Mouse (Mus musculus) hindbrain, embryonic 11.5 days (tissue): ENCODE data around the gene AW011738. TPM values are rescaled to one million over a fixed set of nuclear protein-coding genes. Genes with fewer than 3 reads are reported as not detected.

ENCODE experiments used
- ATAC-seq: fragments of 200-750 bp; cut with Nextera tagmentation; 2 replicates; pipeline ENCODE4 v1.8.0; 2017; ENCODE audit warnings: mild to moderate bottlenecking, moderate TSS enrichment, moderate library complexity; ENCODE audit not compliant: low FRiP score
- DNase-seq: peaks from one replicate; pipeline ENCODE4 v3.0.0-alpha.2; 2015; ENCODE audit warnings: low spot score
- H3K27ac ChIP-seq: fragments of 300-500 bp; sonication (generic); 2 replicates; pipeline ENCODE4 v1.5.1; 2014; ENCODE audit warnings: mild to moderate bottlenecking, low read depth, low read length
- H3K27me3 ChIP-seq: fragments of 300-500 bp; sonication (generic); 2 replicates; pipeline ENCODE4 v1.6.1; 2014; ENCODE audit warnings: mild to moderate bottlenecking, low read length, moderate library complexity, mixed read lengths; ENCODE audit not compliant: control insufficient read depth, insufficient read depth
- H3K36me3 ChIP-seq: fragments of 300-500 bp; sonication (generic); 2 replicates; pipeline ENCODE4 v1.6.1; 2014; ENCODE audit warnings: mild to moderate bottlenecking, low read length, moderate library complexity, mixed read lengths; ENCODE audit not compliant: control insufficient read depth, insufficient read depth
- H3K4me1 ChIP-seq: fragments of 300-500 bp; sonication (generic); replicated peaks from 2 replicates; pipeline ENCODE4 v1.6.1; 2014; ENCODE audit warnings: low read length, mixed read lengths; ENCODE audit not compliant: control insufficient read depth, insufficient read depth
- H3K4me2 ChIP-seq: fragments of 300-500 bp; sonication (generic); replicated peaks from 2 replicates; pipeline ENCODE4 v1.6.1; 2014; ENCODE audit warnings: mild to moderate bottlenecking, low read depth, low read length
- H3K4me3 ChIP-seq: fragments of 300-500 bp; sonication (generic); 2 replicates; pipeline ENCODE4 v1.5.1; 2014; ENCODE audit warnings: low read depth, low read length
- H3K9ac ChIP-seq: fragments of 300-500 bp; sonication (generic); 2 replicates; pipeline ENCODE4 v1.6.1; 2014; ENCODE audit warnings: low read depth, low read length
- H3K9me3 ChIP-seq: fragments of 300-500 bp; sonication (generic); 2 replicates; pipeline ENCODE4 v1.6.1; 2016; ENCODE audit warnings: low read length; ENCODE audit not compliant: control insufficient read depth
- WGBS: fragments of 180-500 bp; shearing (Covaris S2); extraction: QIAGEN DNeasy Blood & Tissue Kit; methylation state at CpG from one replicate; pipeline ENCODE4 v1.1.7; 2014; 5-methylcytosine and 5-hydroxymethylcytosine counted together
- polyA plus RNA-seq: library from polyadenylated mRNA; unstranded; fragments of >200 nt; fragmentation: Nextera tagmentation; extraction: Ambion mirVana; gene quantifications from 2 replicates; pipeline ENCODE4 v1.2.1, GENCODE M21; 2014

AW011738 gene
- polyA plus RNA-seq, 1 experiment from 2014 or later = 2.0 TPM

GRCm38 (mm10) chr4:156185456-156185949 is 17.6 kb upstream of the AW011738 start:
- H3K4me2 ChIP-seq = peak overlapping the region; percentile 65
- DNase-seq (no peak), ATAC-seq (no peak)
- no peaks in the 10 kb centered on the region; the same call in 1 of the 2 replicates for H3K27me3 ChIP-seq
- peak overlapping the region; percentile 88 for H3K9ac ChIP-seq
- no peaks in the 10 kb centered on the region for H3K9me3 ChIP-seq
- peak overlapping the region; percentile 90 for H3K27ac ChIP-seq
- H3K36me3 ChIP-seq = no peaks in the 10 kb centered on the region
- WGBS = 66% methylated on average over 13 of the region's 13 CpGs
- H3K4me3 ChIP-seq = peak overlapping the region; percentile 43
- peaks cover 47% of the 10 kb centered on the region for H3K4me1 ChIP-seq

DNA sequence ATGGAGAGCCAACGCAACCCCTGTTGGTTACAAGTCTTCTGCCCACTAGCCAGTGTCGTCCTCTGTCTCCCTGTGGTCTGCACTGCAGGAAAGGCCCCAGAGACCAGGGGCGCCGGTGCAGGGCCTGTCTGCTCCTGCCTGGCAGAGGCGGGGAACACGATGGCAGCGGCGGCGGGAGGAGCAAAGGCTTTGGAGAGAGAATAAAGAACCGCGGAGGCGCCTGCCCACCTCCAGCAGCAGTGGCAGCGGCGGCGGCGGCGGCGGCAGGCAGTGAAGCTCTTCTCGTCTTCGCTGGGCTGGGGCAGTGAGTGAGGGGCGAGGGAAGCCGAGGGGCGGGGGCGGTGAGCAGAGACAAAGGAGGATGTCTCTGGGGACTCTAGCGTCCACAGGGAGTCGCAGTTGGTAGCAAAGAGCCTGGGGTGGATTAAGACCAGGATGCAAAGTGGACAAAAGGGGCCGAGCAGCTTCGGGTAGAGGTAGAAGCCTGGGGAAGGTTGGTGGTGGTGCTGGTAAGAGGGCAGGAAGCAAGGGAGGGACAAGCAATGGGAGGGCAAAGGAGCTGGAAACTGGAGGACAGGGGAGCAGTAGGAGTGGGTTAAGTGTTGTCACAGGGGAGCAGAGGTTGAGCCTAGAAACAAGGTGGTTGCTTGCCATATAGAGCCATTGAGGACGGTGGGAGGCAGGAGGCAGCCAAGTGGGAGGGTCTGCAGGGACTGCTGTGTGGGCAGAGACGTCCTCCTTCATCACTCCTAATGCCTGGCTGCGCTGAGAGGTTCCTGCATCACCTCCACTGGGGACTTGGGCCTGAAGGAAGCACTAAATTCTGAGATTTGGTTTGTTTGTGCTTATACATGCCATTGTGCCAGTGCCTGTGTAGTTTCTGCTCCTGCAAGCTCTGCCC is 16.9 kb upstream of the AW011738 start:
- H3K27ac ChIP-seq = peak overlapping the region; percentile 90
- peak overlapping the region; percentile 43 for H3K4me3 ChIP-seq
- DNase-seq (peak; percentile 78), ATAC-seq (peak; percentile 58)
- peak overlapping the region; percentile 65 for H3K4me2 ChIP-seq
- H3K9ac ChIP-seq = peak overlapping the region; percentile 88
- H3K36me3 ChIP-seq = no peaks in the 10 kb centered on the region
- 7% methylated on average over 31 of the region's 31 CpGs for WGBS
- H3K9me3 ChIP-seq = no peaks in the 10 kb centered on the region
- H3K27me3 ChIP-seq = no peaks in the 10 kb centered on the region; the same call in 1 of the 2 replicates
- peaks cover 51% of the 10 kb centered on the region for H3K4me1 ChIP-seq

DNA sequence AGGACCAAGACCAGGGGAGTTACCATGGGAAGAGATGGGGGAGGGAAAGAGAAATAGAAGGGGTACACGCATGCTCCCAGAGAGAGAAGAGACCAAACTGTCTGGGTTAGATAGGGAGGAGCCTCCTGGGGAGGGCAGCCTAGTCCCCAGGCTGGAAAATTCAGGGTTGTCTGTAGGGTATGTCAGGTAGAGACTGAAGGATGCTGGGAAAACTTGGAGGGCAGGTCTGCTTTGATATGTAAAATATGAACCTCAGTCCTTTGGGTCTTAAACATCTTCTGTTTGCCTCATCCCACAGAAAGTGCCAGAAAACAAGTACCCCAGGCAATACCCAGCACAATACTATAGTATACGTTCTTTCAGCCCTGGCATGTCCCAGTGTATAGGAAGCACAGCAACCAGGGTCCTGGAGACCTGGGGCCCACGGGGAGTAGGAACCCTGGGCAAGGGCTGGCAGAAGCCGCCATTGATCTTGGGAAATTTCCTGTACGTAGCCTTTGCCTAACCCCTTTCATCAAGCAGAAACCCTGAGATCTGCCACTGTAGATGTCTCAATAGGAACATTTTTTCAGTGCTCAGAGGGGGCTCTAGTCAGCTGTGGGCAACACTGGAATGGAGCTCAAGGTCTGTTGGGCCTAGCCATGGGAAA is 14.8 kb upstream of the AW011738 start:
- no peak for DNase-seq
- Histone ChIP-seq H3K4me3 (no peak overlapping the region), H3K9me3 (no peaks in the 10 kb centered on the region), H3K9ac (no peak overlapping the region; the same call in 1 of the 2 replicates), H3K27ac (peak overlapping the region; percentile 91), H3K27me3 (no peaks in the 10 kb centered on the region; the same call in 1 of the 2 replicates), H3K36me3 (no peaks in the 10 kb centered on the region), H3K4me1 (peaks cover 56% of the 10 kb centered on the region), H3K4me2 (no peak overlapping the region; the same call in 1 of the 2 replicates)
- ATAC-seq = peak; percentile 2; the same call in 1 of the 2 replicates
- WGBS = 24% methylated on average over 5 of the region's 5 CpGs

DNA sequence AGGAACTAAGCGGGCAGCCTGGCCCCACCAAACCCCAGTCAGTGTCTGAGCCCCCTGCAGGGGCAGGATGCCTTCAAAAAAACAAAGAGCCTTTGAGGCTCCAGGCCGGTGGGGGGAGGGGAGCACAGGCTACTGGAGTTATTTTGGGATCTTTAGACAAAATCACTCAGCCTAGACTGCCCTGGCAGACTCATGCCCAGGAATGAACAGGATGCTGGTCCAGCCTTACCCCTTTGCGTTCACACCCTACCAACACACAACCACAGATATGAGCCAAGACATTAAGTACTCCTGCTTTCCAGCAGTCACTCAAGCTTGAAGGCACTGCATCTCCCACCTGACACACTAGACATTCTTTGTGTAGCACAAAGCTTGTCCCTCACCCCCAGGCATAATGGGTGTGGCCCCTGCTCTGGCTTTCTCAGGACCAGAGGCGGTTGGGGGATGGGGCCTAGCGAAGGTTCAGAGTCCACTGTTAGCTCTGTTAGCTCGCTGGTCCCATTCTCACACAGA is 14.2 kb upstream of the AW011738 start:
- 9% methylated on average over 6 of the region's 6 CpGs for WGBS

DNA sequence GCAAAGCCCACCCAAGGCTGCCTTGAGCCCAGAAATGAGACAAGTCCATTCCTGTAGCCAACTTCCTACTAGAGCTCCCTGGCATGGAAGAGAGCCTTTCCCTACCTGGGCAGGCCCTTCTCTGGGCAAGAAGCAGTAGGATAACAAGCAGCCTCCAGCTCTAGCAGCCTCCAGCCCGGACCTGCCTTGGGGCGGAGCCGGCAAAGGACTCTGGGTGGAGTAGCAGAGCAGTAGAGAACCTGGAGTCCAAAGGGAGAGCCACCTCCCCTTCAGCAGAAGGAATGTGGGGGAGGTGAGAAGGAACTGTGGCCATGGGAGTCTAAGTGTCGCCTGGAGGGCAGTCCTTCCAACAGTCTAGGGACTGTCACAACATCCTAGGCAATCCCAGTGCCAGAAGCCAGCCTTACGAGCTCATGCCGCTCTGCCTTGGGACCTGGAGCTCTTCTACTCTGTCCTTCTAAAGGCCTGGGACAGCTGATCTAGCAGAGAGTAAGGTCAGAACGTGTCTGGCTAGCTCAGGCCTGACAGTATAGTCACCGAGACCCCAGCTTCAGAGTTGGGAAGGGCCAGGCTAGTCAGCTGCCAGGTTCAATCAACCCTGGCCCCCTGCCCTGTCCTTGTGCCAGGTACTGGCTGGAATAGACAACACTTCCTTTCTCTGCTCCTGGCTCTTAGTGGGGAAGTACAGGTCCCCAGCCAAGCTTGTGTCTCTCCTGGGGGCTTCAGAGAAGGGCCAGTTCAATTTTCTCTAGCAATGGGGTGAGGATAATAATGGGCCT is 10.5 kb upstream of the AW011738 start:
- Histone ChIP-seq H3K36me3 (no peaks in the 10 kb centered on the region), H3K9me3 (no peaks in the 10 kb centered on the region), H3K4me3 (no peak overlapping the region), H3K27ac (no peak overlapping the region), H3K4me2 (no peak overlapping the region), H3K9ac (no peak overlapping the region), H3K27me3 (no peaks in the 10 kb centered on the region; the same call in 1 of the 2 replicates), H3K4me1 (peaks cover 39% of the 10 kb centered on the region)
- DNase-seq = no peak
- 56% methylated on average over 8 of the region's 8 CpGs for WGBS
- no peak for ATAC-seq

More for the DNA sequence above, 14.2 kb upstream of the AW011738 start:
- no peak overlapping the region for H3K4me3 ChIP-seq
- peak overlapping the region; percentile 91 for H3K27ac ChIP-seq
- no peaks in the 10 kb centered on the region; the same call in 1 of the 2 replicates for H3K27me3 ChIP-seq
- DNase-seq (peak; percentile 81), ATAC-seq (peak; percentile 72)
- H3K36me3 ChIP-seq = no peaks in the 10 kb centered on the region
- H3K9ac ChIP-seq = peak overlapping the region; percentile 43
- peaks cover 58% of the 10 kb centered on the region for H3K4me1 ChIP-seq
- H3K4me2 ChIP-seq = peak overlapping the region; percentile 28
- H3K9me3 ChIP-seq = no peaks in the 10 kb centered on the region

DNA sequence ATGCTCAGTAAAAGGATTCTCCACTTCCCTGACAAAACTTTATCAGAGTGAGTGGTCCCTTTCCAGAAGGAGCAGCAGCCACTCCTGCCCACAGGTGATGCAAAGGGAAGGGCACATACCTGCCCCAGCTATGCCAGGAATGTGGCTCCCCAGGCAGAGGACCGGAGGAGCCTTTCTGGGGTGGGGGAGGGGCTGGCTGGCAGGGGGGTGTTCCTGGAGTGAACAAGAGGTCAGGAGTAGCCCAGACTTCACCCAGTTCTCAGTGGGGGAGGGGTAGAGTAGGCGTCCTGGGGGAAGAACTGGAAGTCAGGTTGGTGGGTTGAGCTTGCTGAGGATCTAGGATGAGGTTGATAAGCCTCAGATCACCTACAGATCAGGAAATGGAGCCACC is 9.9 kb upstream of the AW011738 start:
- Histone ChIP-seq H3K4me3 (no peak overlapping the region), H3K27me3 (no peaks in the 10 kb centered on the region; the same call in 1 of the 2 replicates), H3K9ac (no peak overlapping the region), H3K9me3 (no peaks in the 10 kb centered on the region), H3K4me1 (peaks cover 37% of the 10 kb centered on the region), H3K4me2 (no peak overlapping the region), H3K36me3 (no peaks in the 10 kb centered on the region), H3K27ac (no peak overlapping the region)
- DNase-seq (no peak), ATAC-seq (no peak)
- WGBS = 16% methylated on average over 2 of the region's 2 CpGs

DNA sequence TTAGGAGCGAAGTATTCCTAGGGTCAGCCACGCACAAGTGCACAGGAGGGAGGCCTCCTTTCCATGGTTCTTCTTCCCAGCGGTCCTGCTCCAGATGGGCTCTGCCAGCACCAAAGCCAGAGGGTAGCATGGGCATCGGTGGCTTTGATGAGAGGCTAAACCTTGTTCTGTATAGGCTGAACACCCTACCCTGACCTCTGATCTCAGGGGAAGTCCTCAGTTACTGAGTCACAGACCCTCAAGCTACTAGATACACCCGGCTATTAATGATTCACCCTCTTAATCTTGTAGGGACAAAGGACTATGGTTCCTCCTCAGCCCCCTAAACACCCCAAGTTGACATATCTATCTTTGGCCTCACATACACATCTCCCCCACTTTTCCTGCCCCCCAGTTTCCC is 9.2 kb upstream of the AW011738 start:
- H3K27me3 ChIP-seq = no peaks in the 10 kb centered on the region; the same call in 1 of the 2 replicates
- no peaks in the 10 kb centered on the region for H3K36me3 ChIP-seq
- H3K27ac ChIP-seq = no peak overlapping the region
- ATAC-seq (no peak), DNase-seq (no peak)
- H3K4me1 ChIP-seq = peaks cover 30% of the 10 kb centered on the region
- H3K4me3 ChIP-seq = no peak overlapping the region
- H3K9me3 ChIP-seq = no peaks in the 10 kb centered on the region
- H3K4me2 ChIP-seq = peak overlapping the region; percentile 3
- 48% methylated on average over 5 of the region's 5 CpGs for WGBS
- no peak overlapping the region for H3K9ac ChIP-seq

GRCm38 (mm10) chr4:156194346-156194745 is 8.8 kb upstream of the AW011738 start:
- H3K4me3 ChIP-seq = no peak overlapping the region
- H3K27ac ChIP-seq = no peak overlapping the region
- H3K27me3 ChIP-seq = no peaks in the 10 kb centered on the region; the same call in 1 of the 2 replicates
- H3K4me1 ChIP-seq = peaks cover 25% of the 10 kb centered on the region
- ATAC-seq = no peak
- H3K9ac ChIP-seq = no peak overlapping the region
- no peaks in the 10 kb centered on the region for H3K9me3 ChIP-seq
- H3K36me3 ChIP-seq = no peaks in the 10 kb centered on the region
- H3K4me2 ChIP-seq = peak overlapping the region; percentile 3
- no peak for DNase-seq
- WGBS = 21% methylated on average over 6 of the region's 6 CpGs
